Mouse (Mus musculus): Measurements from ENCODE around the gene Lax1.

GRCm38 (mm10) chr1:133661203-133661933 is 28.5 kb downstream of the Lax1 start, which contains the start of gene Gm38394:
- no peak for TF ChIP-seq CTCF (IDR thresholded peaks at IDR 0.05; ENCODE audit: extremely low read depth, insufficient read depth, low read length)
- TF ChIP-seq POLR2A (IDR thresholded peaks at IDR 0.05; ENCODE audit: extremely low read depth, insufficient read depth, low read length): peak; percentile 94
